Mouse (Mus musculus) midbrain, embryonic 16.5 days (tissue): ENCODE data around the gene E2f8. TPM values are rescaled to one million over a fixed set of nuclear protein-coding genes. Genes with fewer than 3 reads are reported as not detected.
A peak's percentile ranks its signal among the peaks of the same experiment; 100 is the strongest.

Experiments
- ATAC-seq: fragments of 200-750 bp; cut with Nextera tagmentation; 2 replicates; pipeline ENCODE4 v1.8.0; 2017; ENCODE audit warnings: moderate TSS enrichment
- H3K27ac ChIP-seq: fragments of 300-500 bp; sonication (generic); 2 replicates; pipeline ENCODE4 v1.5.1; 2014; ENCODE audit warnings: mild to moderate bottlenecking, low read length, mixed read lengths
- H3K27me3 ChIP-seq: fragments of 300-500 bp; sonication (generic); 2 replicates; pipeline ENCODE4 v1.6.1; 2014; ENCODE audit warnings: low read depth, low read length, mixed read lengths; ENCODE audit not compliant: control insufficient read depth, insufficient read depth
- H3K36me3 ChIP-seq: fragments of 300-500 bp; sonication (generic); 2 replicates; pipeline ENCODE4 v1.6.1; 2014; ENCODE audit warnings: mild to moderate bottlenecking, low read length, moderate library complexity, mixed read lengths; ENCODE audit not compliant: control insufficient read depth, insufficient read depth
- H3K4me1 ChIP-seq: fragments of 300-500 bp; sonication (generic); 2 replicates; pipeline ENCODE4 v1.6.1; 2014; ENCODE audit warnings: mild to moderate bottlenecking, low read length, mixed read lengths; ENCODE audit not compliant: control insufficient read depth, insufficient read depth
- H3K4me2 ChIP-seq: fragments of 300-500 bp; sonication (generic); 2 replicates; pipeline ENCODE4 v1.6.1; 2014; ENCODE audit warnings: mild to moderate bottlenecking, low read length, mixed read lengths
- H3K4me3 ChIP-seq: fragments of 300-500 bp; sonication (generic); 2 replicates; pipeline ENCODE4 v1.5.1; 2014; ENCODE audit warnings: low read depth, mild to moderate bottlenecking, low read length, moderate library complexity, mixed read lengths
- H3K9ac ChIP-seq: fragments of 300-500 bp; sonication (generic); 2 replicates; pipeline ENCODE4 v1.6.1; 2014; ENCODE audit warnings: low read depth, low read length, mixed read lengths
- H3K9me3 ChIP-seq: fragments of 300-500 bp; sonication (generic); replicated peaks from 2 replicates; pipeline ENCODE4 v1.6.1; 2014; ENCODE audit warnings: mild to moderate bottlenecking, low read length, mixed read lengths; ENCODE audit not compliant: control insufficient read depth, poor library complexity, severe bottlenecking
- WGBS: fragments of 180-500 bp; shearing (Covaris S2); extraction: QIAGEN DNeasy Blood & Tissue Kit; methylation state at CpG from one replicate; pipeline ENCODE4 v1.1.7; 2014; 5-methylcytosine and 5-hydroxymethylcytosine counted together
- polyA plus RNA-seq: library from polyadenylated mRNA; unstranded; fragments of >200 nt; fragmentation: Nextera tagmentation; extraction: Ambion mirVana; gene quantifications from 2 replicates; pipeline ENCODE4 v1.2.1, GENCODE M21; 2015

The E2f8 gene
- polyA plus RNA-seq, 1 experiment from 2014 or later = 1.5 TPM

DNA sequence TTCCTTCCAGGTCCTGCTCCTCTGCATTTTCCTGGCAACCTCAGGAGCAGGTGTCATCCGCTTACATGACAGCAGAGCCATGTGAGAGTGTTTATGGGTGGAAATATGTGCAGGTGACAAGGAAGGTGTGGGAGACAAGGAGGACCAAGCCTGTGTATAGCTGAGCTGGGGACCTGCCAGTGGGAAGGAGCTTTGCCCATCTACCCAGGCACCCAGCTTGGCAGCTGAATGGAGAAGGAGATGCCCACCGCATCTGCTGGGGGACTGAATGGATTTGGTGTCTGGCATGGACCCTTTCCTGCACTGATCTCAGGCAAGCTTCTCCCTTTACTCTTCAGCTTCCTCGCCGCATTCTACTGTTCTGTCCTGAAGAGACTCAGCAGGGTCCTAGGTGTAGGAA lies 14.1 kb upstream of the E2f8 start:
- Histone ChIP-seq H3K27ac (no peak overlapping the region), H3K4me1 (peaks cover 13% of the 10 kb centered on the region), H3K27me3 (0 out of 2 replicates have a peak, but pooled peaks cover 3% of the 10 kb centered on the region), H3K4me2 (no peak overlapping the region), H3K36me3 (no peaks in the 10 kb centered on the region), H3K4me3 (no peak overlapping the region), H3K9me3 (no peaks in the 10 kb centered on the region), H3K9ac (no peak overlapping the region)
- no peak for ATAC-seq
- WGBS = 87% methylated on average over 4 of the region's 4 CpGs

DNA sequence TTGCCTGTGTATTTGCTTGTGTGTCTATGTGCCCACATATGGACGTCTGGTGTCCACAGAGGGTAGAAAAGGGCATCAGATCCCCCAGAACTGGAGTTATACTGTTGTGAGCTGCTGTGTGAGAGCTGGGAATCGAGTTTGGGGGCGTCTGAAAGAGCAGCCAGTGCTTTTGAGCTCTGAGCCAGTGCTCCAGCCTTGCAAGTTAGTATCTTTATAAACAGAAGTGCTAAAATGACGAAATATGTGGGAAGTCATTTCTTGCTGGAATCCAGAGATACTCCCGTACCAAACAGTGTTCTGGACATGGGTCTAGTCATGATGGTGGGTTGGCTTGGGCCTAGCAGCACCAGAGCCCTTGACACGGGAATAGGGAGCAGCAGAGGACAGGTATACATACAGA lies 13.4 kb upstream of the E2f8 start:
- no peak for ATAC-seq
- H3K9ac ChIP-seq = no peak overlapping the region
- no peak overlapping the region for H3K4me2 ChIP-seq
- no peak overlapping the region for H3K27ac ChIP-seq
- H3K4me3 ChIP-seq = no peak overlapping the region
- H3K27me3 ChIP-seq = 0 out of 2 replicates have a peak, but pooled peaks cover 3% of the 10 kb centered on the region
- no peaks in the 10 kb centered on the region for H3K36me3 ChIP-seq
- peaks cover 13% of the 10 kb centered on the region for H3K4me1 ChIP-seq
- H3K9me3 ChIP-seq = no peaks in the 10 kb centered on the region
- WGBS = 85% methylated on average over 6 of the region's 6 CpGs

DNA sequence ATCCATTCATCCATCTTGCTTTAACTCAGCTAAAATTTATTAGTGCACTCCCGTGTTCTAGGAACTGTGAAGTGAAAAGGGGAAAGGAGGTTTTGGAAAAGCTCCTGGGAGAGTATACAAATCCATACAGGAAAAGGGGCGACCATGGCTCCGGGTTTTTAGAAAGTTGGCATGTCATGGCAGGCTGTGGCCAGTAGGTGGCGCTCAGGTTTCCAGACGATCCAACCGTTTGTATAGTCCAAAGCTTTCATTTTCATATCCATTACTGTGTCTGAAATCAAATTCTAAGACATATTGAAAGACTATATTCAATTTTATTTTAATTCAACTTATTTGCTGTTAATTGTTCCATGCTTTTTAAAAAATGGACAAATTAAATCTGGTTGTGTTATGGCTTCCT lies 12.8 kb upstream of the E2f8 start:
- no peak for ATAC-seq
- Histone ChIP-seq H3K4me2 (no peak overlapping the region), H3K4me1 (peaks cover 13% of the 10 kb centered on the region), H3K9ac (no peak overlapping the region), H3K27me3 (peaks cover under 1% of the 10 kb centered on the region; the same call in 1 of the 2 replicates), H3K27ac (no peak overlapping the region), H3K9me3 (no peaks in the 10 kb centered on the region), H3K4me3 (no peak overlapping the region), H3K36me3 (no peaks in the 10 kb centered on the region)
- WGBS = 2% methylated on average over 6 of the region's 6 CpGs

DNA sequence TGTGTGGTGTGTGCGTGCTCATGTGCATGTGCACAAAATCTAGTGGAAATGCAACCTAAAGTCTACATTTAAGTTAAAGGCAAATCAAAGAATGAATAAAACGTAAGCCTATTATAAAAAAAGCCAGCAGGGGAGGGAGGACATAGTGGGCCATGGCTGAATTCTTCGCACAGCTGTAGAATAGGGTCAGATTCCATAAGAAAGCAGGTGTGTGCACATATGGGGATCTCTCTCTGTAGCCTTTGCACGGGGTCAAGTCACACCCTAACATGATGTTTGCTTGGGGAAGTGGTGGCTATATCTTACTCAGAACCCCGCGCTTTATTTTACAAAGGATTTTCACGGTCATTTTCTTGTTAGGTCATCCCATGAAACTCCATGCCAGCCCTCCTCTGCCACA lies 11.7 kb upstream of the E2f8 start:
- 75% methylated on average over 7 of the region's 7 CpGs for WGBS
- Histone ChIP-seq H3K36me3 (no peaks in the 10 kb centered on the region), H3K4me1 (peaks cover 16% of the 10 kb centered on the region), H3K9me3 (no peaks in the 10 kb centered on the region), H3K4me3 (no peak overlapping the region), H3K27ac (no peak overlapping the region), H3K9ac (no peak overlapping the region), H3K27me3 (peaks cover 2% of the 10 kb centered on the region; the same call in 1 of the 2 replicates), H3K4me2 (no peak overlapping the region)
- no peak for ATAC-seq

DNA sequence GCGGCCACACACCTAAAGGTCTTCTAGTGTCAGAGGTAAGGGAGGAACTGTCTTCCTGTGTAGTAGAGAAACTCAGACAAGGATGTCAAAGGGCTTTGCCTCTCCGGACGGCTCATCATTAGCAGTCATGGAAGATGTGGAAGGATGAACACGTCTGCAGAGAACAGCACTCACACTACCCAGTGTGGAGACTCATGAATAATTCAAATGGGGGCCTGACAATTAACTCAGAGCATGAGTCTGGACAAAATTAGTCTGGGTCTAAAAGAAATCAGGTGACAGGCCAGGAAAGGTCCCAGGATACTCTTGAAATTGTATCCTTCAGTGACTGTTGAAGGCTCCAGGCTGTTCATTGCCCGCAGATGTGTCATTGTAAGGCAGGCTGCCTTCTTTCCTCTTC lies 9.6 kb upstream of the E2f8 start:
- Histone ChIP-seq H3K9ac (no peak overlapping the region), H3K27ac (no peak overlapping the region), H3K4me1 (peaks cover 10% of the 10 kb centered on the region; the same call in 1 of the 2 replicates), H3K9me3 (no peaks in the 10 kb centered on the region), H3K27me3 (peaks cover 2% of the 10 kb centered on the region; the same call in 1 of the 2 replicates), H3K4me2 (no peak overlapping the region), H3K36me3 (no peaks in the 10 kb centered on the region), H3K4me3 (no peak overlapping the region)
- 26% methylated on average over 5 of the region's 5 CpGs for WGBS
- peak; percentile 14; the same call in 1 of the 2 replicates for ATAC-seq

- Histone ChIP-seq H3K27me3 (peaks cover 10% of the 10 kb centered on the region), H3K4me3 (no peak overlapping the region), H3K4me1 (peaks cover 7% of the 10 kb centered on the region; the same call in 1 of the 2 replicates), H3K36me3 (no peaks in the 10 kb centered on the region), H3K9ac (no peak overlapping the region), H3K9me3 (no peaks in the 10 kb centered on the region), H3K4me2 (no peak overlapping the region), H3K27ac (no peak overlapping the region)
- 83% methylated on average over 2 of the region's 2 CpGs for WGBS
- no peak for ATAC-seq
These were observed 7.4 kb upstream of the E2f8 start for GRCm38 (mm10) chr7:48888751-48889150.

DNA sequence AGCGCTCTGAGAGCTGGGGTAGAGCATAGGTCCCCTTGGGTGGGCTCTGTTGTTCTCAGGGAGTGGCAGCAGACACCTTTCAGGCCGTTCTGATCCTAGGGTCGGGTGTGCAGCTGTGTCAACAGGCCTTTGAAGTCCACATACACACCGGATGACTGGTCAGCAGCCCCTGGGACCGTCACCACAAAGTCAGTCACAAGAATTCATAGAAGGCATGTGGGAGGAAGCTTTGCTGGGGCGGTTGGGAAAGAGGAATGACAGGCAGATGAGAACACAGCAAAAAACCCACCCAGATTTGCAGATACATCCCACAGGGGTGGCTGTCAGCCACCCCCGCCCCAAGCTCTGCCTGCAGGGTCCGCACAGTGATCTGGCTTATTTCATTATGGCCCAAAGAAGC lies 6.6 kb upstream of the E2f8 start:
- H3K4me1 ChIP-seq = peaks cover 7% of the 10 kb centered on the region; the same call in 1 of the 2 replicates
- peaks cover 17% of the 10 kb centered on the region for H3K27me3 ChIP-seq
- ATAC-seq = no peak
- H3K4me2 ChIP-seq = no peak overlapping the region
- H3K4me3 ChIP-seq = no peak overlapping the region
- no peaks in the 10 kb centered on the region for H3K9me3 ChIP-seq
- no peak overlapping the region for H3K27ac ChIP-seq
- WGBS = 42% methylated on average over 8 of the region's 8 CpGs
- H3K36me3 ChIP-seq = no peaks in the 10 kb centered on the region
- no peak overlapping the region for H3K9ac ChIP-seq

DNA sequence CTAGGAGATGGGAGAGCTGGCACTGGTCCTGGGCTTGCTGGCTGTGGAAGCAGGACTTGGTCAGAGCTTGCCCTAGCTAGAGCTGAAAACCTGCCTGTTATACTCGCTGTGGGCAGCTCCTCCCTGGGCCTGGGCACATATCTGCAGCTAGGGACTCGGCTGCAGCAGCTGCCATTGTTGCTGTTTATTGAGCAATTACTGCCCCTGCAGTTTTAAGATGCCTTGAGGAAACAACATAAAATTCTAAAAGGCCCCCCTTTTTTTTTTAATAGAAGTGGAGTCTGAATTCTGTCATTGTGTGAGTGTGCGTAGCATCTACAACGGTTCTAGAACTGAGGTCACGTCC lies 2.8 kb upstream of the E2f8 start:
- no peak overlapping the region for H3K4me3 ChIP-seq
- no peaks in the 10 kb centered on the region for H3K9me3 ChIP-seq
- H3K9ac ChIP-seq = no peak overlapping the region
- 70% methylated on average over 5 of the region's 5 CpGs for WGBS
- peaks cover 29% of the 10 kb centered on the region for H3K27me3 ChIP-seq
- no peak overlapping the region for H3K27ac ChIP-seq
- H3K4me1 ChIP-seq = peaks cover 14% of the 10 kb centered on the region
- H3K4me2 ChIP-seq = no peak overlapping the region
- no peaks in the 10 kb centered on the region for H3K36me3 ChIP-seq
- no peak for ATAC-seq

DNA sequence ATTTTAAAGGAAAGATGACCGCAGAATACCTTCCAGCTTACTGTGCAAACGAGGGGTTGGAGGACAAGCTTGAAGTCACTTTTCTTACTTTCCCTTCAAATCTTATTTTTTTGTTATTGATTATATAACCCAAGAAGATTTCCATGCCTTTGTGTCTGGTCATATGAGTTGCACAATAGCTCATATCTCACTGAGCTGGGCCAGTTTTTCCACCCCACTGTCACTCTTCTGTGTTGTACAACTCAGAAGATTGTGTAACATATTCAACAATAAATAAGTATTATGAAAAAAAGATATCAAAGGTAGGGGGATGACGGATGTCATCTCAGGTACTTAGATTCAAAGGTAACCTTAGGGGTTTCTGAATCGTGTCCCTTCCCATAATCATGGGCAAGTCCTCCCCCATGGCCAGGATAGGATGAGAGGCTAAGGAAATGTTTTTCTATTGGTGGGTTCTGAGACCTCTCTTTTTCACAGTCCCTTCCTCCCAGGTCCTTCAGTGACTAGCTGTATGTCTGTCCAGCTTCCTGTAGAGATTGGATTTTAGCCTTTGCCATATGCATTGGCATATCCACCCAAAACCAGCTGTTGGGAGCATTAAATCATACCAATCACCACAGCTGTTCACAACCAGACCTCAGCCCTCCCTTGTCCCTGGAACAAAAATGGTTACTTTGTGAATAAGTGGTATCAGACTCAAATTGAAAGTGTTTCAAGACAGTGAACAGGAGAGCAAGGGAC lies 2.3 kb upstream of the E2f8 start:
- no peak for ATAC-seq
- Histone ChIP-seq H3K9ac (no peak overlapping the region), H3K4me2 (no peak overlapping the region), H3K27me3 (peaks cover 26% of the 10 kb centered on the region), H3K9me3 (no peaks in the 10 kb centered on the region), H3K4me1 (peaks cover 14% of the 10 kb centered on the region), H3K4me3 (no peak overlapping the region), H3K27ac (no peak overlapping the region), H3K36me3 (no peaks in the 10 kb centered on the region)
- WGBS = 83% methylated on average over 4 of the region's 4 CpGs
